19 mouse cellular contexts compared by ENCODE assay signal in the genomic region with DNA sequence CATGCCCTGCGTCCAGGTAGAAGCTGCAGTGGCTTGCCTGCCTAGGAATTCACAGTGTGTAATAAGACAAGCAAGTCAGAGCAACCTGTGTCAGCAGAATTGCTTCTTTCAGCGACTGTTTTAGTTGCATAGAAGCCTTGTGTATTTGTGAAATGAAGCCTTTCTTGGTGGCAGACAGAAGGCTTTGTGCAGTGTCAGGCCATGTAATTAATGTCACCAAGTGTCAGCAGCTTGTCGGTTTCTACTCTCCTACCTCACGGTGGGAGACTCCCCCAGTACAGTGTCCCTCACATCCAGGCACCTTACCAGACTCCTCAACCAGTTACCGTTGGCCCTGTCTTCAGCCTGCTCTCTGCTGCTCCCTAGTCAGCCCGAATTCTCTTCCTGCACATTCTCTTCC. TPM values are rescaled to one million over a fixed set of nuclear protein-coding genes. Genes with fewer than 3 reads are reported as not detected.
DNase-seq lines count a peak whose midpoint lies in the region; ATAC-seq and TF ChIP-seq lines count a peak whose summit lies in the region.
"Had no signal": no experiment of that assay in that cellular context is flagged by ENCODE, and none has a peak within 500 bp of the region (broad histone marks: within the 10 kb centered on the region; RNA-seq: fewer than 3 reads in every experiment).

No protein-coding gene starts in this region.

- H3K4me1 ChIP-seq in hindbrain, embryonic 13.5 days (replicated peaks): peaks cover 36% of the 10 kb centered on the region
- H3K4me1 ChIP-seq in hindbrain, postnatal 0 days (ENCODE audit: insufficient read depth, low read length): no peaks in the 10 kb centered on the region
- H3K4me1 ChIP-seq in limb, embryonic 11.5 days (ENCODE audit: control insufficient read depth, insufficient read depth, low read length): peaks cover 12% of the 10 kb centered on the region
- peaks cover 6% of the 10 kb centered on the region; the same call in 1 of the 2 replicates for H3K4me1 ChIP-seq in intestine, embryonic 16.5 days (ENCODE audit: control insufficient read depth, insufficient read depth, low read length)

- no peaks in the 10 kb centered on the region for H3K27me3 ChIP-seq in hindbrain, embryonic 13.5 days
- H3K27me3 ChIP-seq in hindbrain, postnatal 0 days (ENCODE audit: insufficient read depth, low read length): no peaks in the 10 kb centered on the region
- H3K27me3 ChIP-seq in limb, embryonic 11.5 days (ENCODE audit: control insufficient read depth, insufficient read depth, low read length): no peaks in the 10 kb centered on the region
- no peaks in the 10 kb centered on the region for H3K27me3 ChIP-seq in intestine, embryonic 16.5 days (replicated peaks; ENCODE audit: control insufficient read depth, insufficient read depth, low read length)
- H3K27me3 ChIP-seq: CH12.LX had no signal

- TF ChIP-seq CTCF in hindbrain, postnatal 0 days (IDR thresholded peaks at IDR 0.05; ENCODE audit: low read depth): no peak

- H3K27ac ChIP-seq in hindbrain, embryonic 13.5 days: peak overlapping the region; percentile 62
- no peak overlapping the region for H3K27ac ChIP-seq in hindbrain, postnatal 0 days
- H3K27ac ChIP-seq in limb, embryonic 11.5 days (replicated peaks; ENCODE audit: low read depth, low read length): peak overlapping the region; percentile 45; the same call in 1 of the 2 replicates
- H3K27ac ChIP-seq in intestine, embryonic 16.5 days (ENCODE audit: low read length): no peak overlapping the region

- WGBS in hindbrain, embryonic 13.5 days: 34% methylated on average over 6 of the region's 6 CpGs
- 27% methylated on average over 6 of the region's 6 CpGs for WGBS in hindbrain, postnatal 0 days
- 76% methylated on average over 6 of the region's 6 CpGs for WGBS in limb, embryonic 11.5 days
- WGBS in intestine, embryonic 16.5 days: 67% methylated on average over 6 of the region's 6 CpGs

- no peak overlapping the region for H3K9ac ChIP-seq in hindbrain, embryonic 13.5 days
- no peak overlapping the region for H3K9ac ChIP-seq in hindbrain, postnatal 0 days (replicated peaks; ENCODE audit: low read length)
- H3K9ac ChIP-seq in limb, embryonic 11.5 days (ENCODE audit: low read length): no peak overlapping the region
- no peak overlapping the region for H3K9ac ChIP-seq in intestine, embryonic 16.5 days (ENCODE audit: low read depth, low read length)

- no peaks in the 10 kb centered on the region for H3K9me3 ChIP-seq in hindbrain, embryonic 13.5 days
- no peaks in the 10 kb centered on the region for H3K9me3 ChIP-seq in hindbrain, postnatal 0 days (ENCODE audit: low read length)
- H3K9me3 ChIP-seq in limb, embryonic 11.5 days (ENCODE audit: control insufficient read depth, low read length): no peaks in the 10 kb centered on the region
- H3K9me3 ChIP-seq in intestine, embryonic 16.5 days (ENCODE audit: control insufficient read depth, low read length): no peaks in the 10 kb centered on the region

- no peak overlapping the region for H3K4me3 ChIP-seq in hindbrain, embryonic 13.5 days
- H3K4me3 ChIP-seq in hindbrain, postnatal 0 days (ENCODE audit: low read length): no peak overlapping the region
- no peak overlapping the region for H3K4me3 ChIP-seq in limb, embryonic 11.5 days (ENCODE audit: low read depth, low read length)
- H3K4me3 ChIP-seq in intestine, embryonic 16.5 days (ENCODE audit: low read length): no peak overlapping the region
- H3K4me3 ChIP-seq: erythroblast, embryonic 14.5 days; myocyte had no signal

- DNase-seq in hindbrain, postnatal 0 days (ENCODE audit: low spot score): no peak
- DNase-seq in retina, postnatal 1 day: peak; percentile 51
- DNase-seq in retina, embryonic 14.5 days (ENCODE audit: low spot score): no peak
- no peak for DNase-seq in limb, embryonic 11.5 days (ENCODE audit: low spot score)
- no peak for DNase-seq in cerebellum, adult 9-10 months
- DNase-seq: adrenal gland, adult 8-10 months; cerebellum, adult 11 months; cerebellum, postnatal 25 days; heart, postnatal 14 days; liver; lung, adult 18-20 months; right cerebral cortex, postnatal 14 days; thymus, postnatal 25 days had no signal

- H3K4me2 ChIP-seq in hindbrain, embryonic 13.5 days: no peak overlapping the region
- no peak overlapping the region for H3K4me2 ChIP-seq in hindbrain, postnatal 0 days (ENCODE audit: low read depth, low read length)
- no peak overlapping the region for H3K4me2 ChIP-seq in limb, embryonic 11.5 days (ENCODE audit: low read depth, severe bottlenecking)
- no peak overlapping the region for H3K4me2 ChIP-seq in intestine, embryonic 16.5 days (ENCODE audit: low read depth, low read length)
- H3K4me2 ChIP-seq: heart, embryonic 11.5 days had no signal

- ATAC-seq in hindbrain, embryonic 13.5 days (ENCODE audit: low FRiP score): no peak
- no peak for ATAC-seq in hindbrain, postnatal 0 days
- ATAC-seq in limb, embryonic 11.5 days (ENCODE audit: insufficient number of reproducible peaks, low FRiP score, low TSS enrichment, low read depth): no peak
- ATAC-seq in intestine, embryonic 16.5 days: no peak

- peaks cover 48% of the 10 kb centered on the region for H3K36me3 ChIP-seq in hindbrain, embryonic 13.5 days
- peaks cover 36% of the 10 kb centered on the region for H3K36me3 ChIP-seq in hindbrain, postnatal 0 days (ENCODE audit: insufficient read depth, low read length)
- peaks cover 14% of the 10 kb centered on the region for H3K36me3 ChIP-seq in limb, embryonic 11.5 days (ENCODE audit: control insufficient read depth, insufficient read depth, low read length)
- H3K36me3 ChIP-seq in intestine, embryonic 16.5 days (ENCODE audit: control insufficient read depth, insufficient read depth, low read length): peaks cover 19% of the 10 kb centered on the region

RNA-seq across cellular contexts. Expression of gene Enoph1, which starts 19.5 kb away (rescaled TPM):
- 39.5 and 42.4 TPM in 2 replicates for polyA plus RNA-seq in hindbrain, embryonic 13.5 days (2015; fragmentation: Nextera tagmentation; extraction: Ambion mirVana)
- total RNA-seq in hindbrain, postnatal 0 days (2014; rRNA removed): 41.6 and 55.6 TPM in 2 replicates
- polyA plus RNA-seq in hindbrain, postnatal 0 days (2015; fragmentation: Nextera tagmentation; extraction: Ambion mirVana): 48.6 and 49.0 TPM in 2 replicates
- 57.4 and 58.7 TPM in 2 replicates for polyA plus RNA-seq in limb, embryonic 11.5 days (2014; fragmentation: Nextera tagmentation; extraction: Ambion mirVana)
- polyA plus RNA-seq in intestine, embryonic 16.5 days (2015; fragmentation: Nextera tagmentation; extraction: Ambion mirVana): 49.2 and 53.7 TPM in 2 replicates

RNA-seq across cellular contexts. Expression of gene Hnrnpdl, which starts 19.9 kb away (rescaled TPM):
- polyA plus RNA-seq in hindbrain, embryonic 13.5 days (2015; fragmentation: Nextera tagmentation; extraction: Ambion mirVana): 231 and 237 TPM in 2 replicates
- 107 and 121 TPM in 2 replicates for total RNA-seq in hindbrain, postnatal 0 days (2014; rRNA removed)
- 184 and 193 TPM in 2 replicates for polyA plus RNA-seq in hindbrain, postnatal 0 days (2015; fragmentation: Nextera tagmentation; extraction: Ambion mirVana)
- polyA plus RNA-seq in limb, embryonic 11.5 days (2014; fragmentation: Nextera tagmentation; extraction: Ambion mirVana): 254 and 268 TPM in 2 replicates
- polyA plus RNA-seq in intestine, embryonic 16.5 days (2015; fragmentation: Nextera tagmentation; extraction: Ambion mirVana): 90.9 and 102 TPM in 2 replicates

Comparison
In these comparisons a context has a peak if more than half of its experiments do, and no peak if none do; other contexts are left out.
1. H3K27ac ChIP-seq: peak in hindbrain, embryonic 13.5 days (single experiment) and limb, embryonic 11.5 days (single experiment); none in hindbrain, postnatal 0 days (single experiment) and intestine, embryonic 16.5 days (single experiment).